Mouse (Mus musculus): ENCODE measurements at regions not wholly inside any gene's neighbourhood (a gene's known extent, or its start where the extent isn't known, plus 50 kb on each side); places are given as distances from the start of the nearest gene placed in this dataset.

DNA sequence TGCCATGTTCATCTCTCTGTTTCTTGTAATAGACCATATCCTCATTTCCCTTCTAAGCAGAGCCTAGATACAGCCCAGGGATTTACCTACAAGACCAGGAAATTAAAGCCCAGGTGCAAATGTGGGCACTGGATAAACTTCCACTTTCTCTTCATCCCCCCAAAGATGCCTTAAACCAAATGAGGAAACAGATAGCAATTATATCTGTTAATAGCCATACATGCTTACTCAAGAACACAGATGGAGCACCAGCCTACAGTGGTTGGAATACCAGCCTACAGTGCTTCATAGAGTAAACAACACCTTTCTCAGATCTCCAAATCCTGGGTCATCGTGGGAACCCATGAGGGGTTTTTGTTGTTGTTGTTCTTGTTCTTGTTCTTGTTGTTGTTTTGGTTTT, 141.5 kb downstream of the Dhx15 start:
- TF ChIP-seq ZMIZ1 (IDR thresholded peaks at IDR 0.05; ENCODE audit: low read depth, low read length) (no peak), CHD2 (IDR thresholded peaks at IDR 0.05; ENCODE audit: low read length) (no peak), CTCF (conservative IDR thresholded peaks at IDR 0.05 in 1 of 2, IDR thresholded peaks at IDR 0.05 in 1 of 2; ENCODE audit: low read depth in 2 of 2, low read length in 2 of 2) (no peak), GABPA (IDR thresholded peaks at IDR 0.05; ENCODE audit: insufficient replicate concordance, low read depth, low read length) (no peak), POLR2AphosphoS2 (IDR thresholded peaks at IDR 0.05; ENCODE audit: low read depth, low read length) (no peak), MXI1 (IDR thresholded peaks at IDR 0.05; ENCODE audit: low read depth, low read length) (no peak), USF1 (IDR thresholded peaks at IDR 0.05; ENCODE audit: low read depth, low read length) (no peak), KAT2A (IDR thresholded peaks at IDR 0.05; ENCODE audit: insufficient replicate concordance, low read length) (no peak), EP300 (IDR thresholded peaks at IDR 0.05; ENCODE audit: low read length) (no peak), RAD21 (IDR thresholded peaks at IDR 0.05; ENCODE audit: low read depth, low read length) (no peak), USF2 (conservative IDR thresholded peaks at IDR 0.05; ENCODE audit: low read depth, low read length) (no peak), ZC3H11A (IDR thresholded peaks at IDR 0.05; ENCODE audit: low read depth, low read length) (no peak), POLR2A (IDR thresholded peaks at IDR 0.05; ENCODE audit: low read depth, low read length) (no peak)
